Mouse (Mus musculus) midbrain, embryonic 15.5 days (tissue): Measurements from ENCODE around the gene Clstn2. TPM values are rescaled to one million over a fixed set of nuclear protein-coding genes. Genes with fewer than 3 reads are reported as not detected.

ENCODE experiments used
- ATAC-seq: fragments of 200-750 bp; cut with Nextera tagmentation; replicated peaks from 2 replicates; pipeline ENCODE4 v1.8.0; 2017; ENCODE audit warnings: moderate TSS enrichment
- H3K27ac ChIP-seq: fragments of 300-500 bp; sonication (generic); 2 replicates; pipeline ENCODE4 v1.5.1; 2015; ENCODE audit warnings: mild to moderate bottlenecking, inconsistent platforms
- H3K27me3 ChIP-seq: fragments of 300-500 bp; sonication (generic); replicated peaks from 2 replicates; pipeline ENCODE4 v1.6.1; 2015; ENCODE audit warnings: inconsistent platforms
- H3K36me3 ChIP-seq: fragments of 300-500 bp; sonication (generic); replicated peaks from 2 replicates; pipeline ENCODE4 v1.6.1; 2015; ENCODE audit warnings: inconsistent platforms
- H3K4me1 ChIP-seq: fragments of 300-500 bp; sonication (generic); 2 replicates; pipeline ENCODE4 v1.6.1; 2015; ENCODE audit warnings: inconsistent platforms
- H3K4me2 ChIP-seq: fragments of 300-500 bp; sonication (generic); 2 replicates; pipeline ENCODE4 v1.6.1; 2015; ENCODE audit warnings: inconsistent platforms, mild to moderate bottlenecking, moderate library complexity
- H3K4me3 ChIP-seq: fragments of 300-500 bp; sonication (generic); 2 replicates; pipeline ENCODE4 v1.5.1; 2015; ENCODE audit warnings: mild to moderate bottlenecking, inconsistent platforms
- H3K9ac ChIP-seq: fragments of 300-500 bp; sonication (generic); 2 replicates; pipeline ENCODE4 v1.6.1; 2015; ENCODE audit warnings: mild to moderate bottlenecking, inconsistent platforms
- H3K9me3 ChIP-seq: fragments of 300-500 bp; sonication (generic); 2 replicates; pipeline ENCODE4 v1.6.1; 2016; ENCODE audit warnings: inconsistent platforms
- WGBS: fragments of 180-500 bp; shearing (Covaris S2); methylation state at CpG from one replicate; pipeline ENCODE4 v1.1.7; 2015; ENCODE audit warnings: mixed read lengths; 5-methylcytosine and 5-hydroxymethylcytosine counted together
- polyA plus RNA-seq: library from polyadenylated mRNA; unstranded; fragments of >200 nt; fragmentation: Nextera tagmentation; extraction: Ambion mirVana; gene quantifications from 2 replicates; pipeline ENCODE4 v1.2.1, GENCODE M21; 2015

The Clstn2 gene
- polyA plus RNA-seq, 1 experiment from 2014 or later = 10.9 TPM

GRCm38 (mm10) chr9:97599006-97599405 is 434.0 kb downstream of the Clstn2 start:
- no peak for ATAC-seq
- no peak overlapping the region for H3K4me2 ChIP-seq
- no peaks in the 10 kb centered on the region for H3K9me3 ChIP-seq
- H3K4me1 ChIP-seq = peaks cover 3% of the 10 kb centered on the region; the same call in 1 of the 2 replicates
- H3K27me3 ChIP-seq = no peaks in the 10 kb centered on the region
- H3K36me3 ChIP-seq = no peaks in the 10 kb centered on the region
- WGBS = 91% methylated on average over 3 of the region's 3 CpGs
- no peak overlapping the region for H3K4me3 ChIP-seq
- no peak overlapping the region for H3K27ac ChIP-seq
- no peak overlapping the region for H3K9ac ChIP-seq

- H3K27me3 ChIP-seq = no peaks in the 10 kb centered on the region
Observed at GRCm38 (mm10) chr9:97590712-97591111, 442.3 kb downstream of the Clstn2 start.

GRCm38 (mm10) chr9:97570881-97571280 is 462.1 kb downstream of the Clstn2 start:
- H3K36me3 ChIP-seq = no peaks in the 10 kb centered on the region
- no peak overlapping the region for H3K4me3 ChIP-seq
- H3K9ac ChIP-seq = no peak overlapping the region
- no peaks in the 10 kb centered on the region for H3K27me3 ChIP-seq
- H3K9me3 ChIP-seq = no peaks in the 10 kb centered on the region
- H3K4me1 ChIP-seq = no peaks in the 10 kb centered on the region
- ATAC-seq = no peak
- H3K4me2 ChIP-seq = no peak overlapping the region
- no peak overlapping the region for H3K27ac ChIP-seq
- WGBS = 74% methylated on average over 7 of the region's 7 CpGs

More at GRCm38 (mm10) chr9:97590712-97591111, 442.3 kb downstream of the Clstn2 start:
- H3K27ac ChIP-seq = no peak overlapping the region
- no peak overlapping the region for H3K9ac ChIP-seq
- H3K4me3 ChIP-seq = no peak overlapping the region
- ATAC-seq = no peak
- no peak overlapping the region for H3K4me2 ChIP-seq
- WGBS = 94% methylated on average over 4 of the region's 4 CpGs
- no peaks in the 10 kb centered on the region for H3K36me3 ChIP-seq
- no peaks in the 10 kb centered on the region for H3K4me1 ChIP-seq
- H3K9me3 ChIP-seq = no peaks in the 10 kb centered on the region

GRCm38 (mm10) chr9:97563121-97563520 is 469.9 kb downstream of the Clstn2 start:
- Histone ChIP-seq H3K4me3 (no peak overlapping the region), H3K36me3 (no peaks in the 10 kb centered on the region), H3K9me3 (no peaks in the 10 kb centered on the region), H3K4me1 (no peaks in the 10 kb centered on the region), H3K4me2 (no peak overlapping the region), H3K27ac (no peak overlapping the region), H3K27me3 (no peaks in the 10 kb centered on the region), H3K9ac (no peak overlapping the region)
- no peak for ATAC-seq
- WGBS = 93% methylated on average over 6 of the region's 6 CpGs

- Histone ChIP-seq H3K4me3 (no peak overlapping the region), H3K9me3 (no peaks in the 10 kb centered on the region), H3K4me2 (no peak overlapping the region), H3K4me1 (no peaks in the 10 kb centered on the region), H3K36me3 (no peaks in the 10 kb centered on the region), H3K27ac (no peak overlapping the region), H3K27me3 (no peaks in the 10 kb centered on the region), H3K9ac (no peak overlapping the region)
- 86% methylated on average over 4 of the region's 4 CpGs for WGBS
- no peak for ATAC-seq
Observed at GRCm38 (mm10) chr9:97544359-97544758, 488.6 kb downstream of the Clstn2 start.

GRCm38 (mm10) chr9:97541419-97541818 is 491.6 kb downstream of the Clstn2 start:
- no peaks in the 10 kb centered on the region for H3K36me3 ChIP-seq
- H3K9me3 ChIP-seq = no peaks in the 10 kb centered on the region
- no peak for ATAC-seq
- no peak overlapping the region for H3K4me3 ChIP-seq
- 50% methylated on average over 6 of the region's 6 CpGs for WGBS
- H3K4me1 ChIP-seq = 0 out of 2 replicates have a peak, but pooled peaks cover 3% of the 10 kb centered on the region
- no peak overlapping the region for H3K9ac ChIP-seq
- H3K4me2 ChIP-seq = no peak overlapping the region
- no peaks in the 10 kb centered on the region for H3K27me3 ChIP-seq
- no peak overlapping the region for H3K27ac ChIP-seq

GRCm38 (mm10) chr9:97538075-97538779 is 494.8 kb downstream of the Clstn2 start:
- no peaks in the 10 kb centered on the region for H3K36me3 ChIP-seq
- H3K4me2 ChIP-seq = no peak overlapping the region
- H3K9ac ChIP-seq = no peak overlapping the region
- no peak overlapping the region for H3K27ac ChIP-seq
- no peak overlapping the region for H3K4me3 ChIP-seq
- no peaks in the 10 kb centered on the region for H3K27me3 ChIP-seq
- H3K9me3 ChIP-seq = no peaks in the 10 kb centered on the region
- H3K4me1 ChIP-seq = 0 out of 2 replicates have a peak, but pooled peaks cover 3% of the 10 kb centered on the region
- WGBS = 53% methylated on average over 8 of the region's 8 CpGs
- no peak for ATAC-seq

- Histone ChIP-seq H3K4me1 (0 out of 2 replicates have a peak, but pooled peaks cover 3% of the 10 kb centered on the region), H3K9me3 (no peaks in the 10 kb centered on the region), H3K27me3 (no peaks in the 10 kb centered on the region), H3K4me2 (no peak overlapping the region), H3K9ac (no peak overlapping the region), H3K27ac (no peak overlapping the region), H3K4me3 (no peak overlapping the region), H3K36me3 (no peaks in the 10 kb centered on the region)
- 76% methylated on average over 2 of the region's 2 CpGs for WGBS
- ATAC-seq = no peak
Observed at GRCm38 (mm10) chr9:97534196-97534595, 498.8 kb downstream of the Clstn2 start.

- no peak for ATAC-seq
- H3K4me1 ChIP-seq = 0 out of 2 replicates have a peak, but pooled peaks cover 3% of the 10 kb centered on the region
Observed at GRCm38 (mm10) chr9:97533306-97533705, 499.7 kb downstream of the Clstn2 start.

GRCm38 (mm10) chr9:97532536-97532935 is 500.4 kb downstream of the Clstn2 start:
- H3K4me1 ChIP-seq = no peaks in the 10 kb centered on the region
- no peak overlapping the region for H3K4me2 ChIP-seq
- no peak overlapping the region for H3K4me3 ChIP-seq
- no peak for ATAC-seq
- H3K27ac ChIP-seq = no peak overlapping the region
- 93% methylated on average over 13 of the region's 13 CpGs for WGBS
- no peaks in the 10 kb centered on the region for H3K27me3 ChIP-seq
- H3K9ac ChIP-seq = no peak overlapping the region
- H3K9me3 ChIP-seq = no peaks in the 10 kb centered on the region
- no peaks in the 10 kb centered on the region for H3K36me3 ChIP-seq

More at GRCm38 (mm10) chr9:97533306-97533705, 499.7 kb downstream of the Clstn2 start:
- H3K9ac ChIP-seq = no peak overlapping the region
- no peaks in the 10 kb centered on the region for H3K9me3 ChIP-seq
- no peak overlapping the region for H3K4me3 ChIP-seq
- no peak overlapping the region for H3K4me2 ChIP-seq
- no peak overlapping the region for H3K27ac ChIP-seq
- H3K36me3 ChIP-seq = no peaks in the 10 kb centered on the region
- whole genome bisulfite sequencing = 83% methylated on average over 3 of the region's 3 CpGs
- H3K27me3 ChIP-seq = no peaks in the 10 kb centered on the region

GRCm38 (mm10) chr9:97527926-97528325 is 505.1 kb downstream of the Clstn2 start:
- no peaks in the 10 kb centered on the region for H3K4me1 ChIP-seq
- no peaks in the 10 kb centered on the region for H3K27me3 ChIP-seq
- H3K9ac ChIP-seq = no peak overlapping the region
- H3K4me2 ChIP-seq = no peak overlapping the region
- ATAC-seq = no peak
- no peaks in the 10 kb centered on the region for H3K36me3 ChIP-seq
- no peaks in the 10 kb centered on the region for H3K9me3 ChIP-seq
- 90% methylated on average over 1 of the region's 1 CpGs for WGBS
- no peak overlapping the region for H3K27ac ChIP-seq
- no peak overlapping the region for H3K4me3 ChIP-seq

GRCm38 (mm10) chr9:97527276-97527675 is 505.7 kb downstream of the Clstn2 start:
- 98% methylated on average over 1 of the region's 1 CpGs for WGBS
- H3K9ac ChIP-seq = no peak overlapping the region
- H3K4me2 ChIP-seq = no peak overlapping the region
- no peak for ATAC-seq
- no peaks in the 10 kb centered on the region for H3K9me3 ChIP-seq
- H3K4me3 ChIP-seq = no peak overlapping the region
- no peaks in the 10 kb centered on the region for H3K4me1 ChIP-seq
- no peaks in the 10 kb centered on the region for H3K36me3 ChIP-seq
- no peak overlapping the region for H3K27ac ChIP-seq
- no peaks in the 10 kb centered on the region for H3K27me3 ChIP-seq

- H3K9ac ChIP-seq = no peak overlapping the region
- no peak for ATAC-seq
- H3K4me2 ChIP-seq = no peak overlapping the region
- H3K27ac ChIP-seq = no peak overlapping the region
- no peaks in the 10 kb centered on the region for H3K4me1 ChIP-seq
- H3K9me3 ChIP-seq = no peaks in the 10 kb centered on the region
- H3K4me3 ChIP-seq = no peak overlapping the region
- H3K27me3 ChIP-seq = no peaks in the 10 kb centered on the region
- WGBS = 92% methylated on average over 3 of the region's 3 CpGs
- H3K36me3 ChIP-seq = no peaks in the 10 kb centered on the region
Observed at GRCm38 (mm10) chr9:97525563-97525962, 507.4 kb downstream of the Clstn2 start.
